Mouse (Mus musculus): ENCODE data around the gene App.

DNA sequence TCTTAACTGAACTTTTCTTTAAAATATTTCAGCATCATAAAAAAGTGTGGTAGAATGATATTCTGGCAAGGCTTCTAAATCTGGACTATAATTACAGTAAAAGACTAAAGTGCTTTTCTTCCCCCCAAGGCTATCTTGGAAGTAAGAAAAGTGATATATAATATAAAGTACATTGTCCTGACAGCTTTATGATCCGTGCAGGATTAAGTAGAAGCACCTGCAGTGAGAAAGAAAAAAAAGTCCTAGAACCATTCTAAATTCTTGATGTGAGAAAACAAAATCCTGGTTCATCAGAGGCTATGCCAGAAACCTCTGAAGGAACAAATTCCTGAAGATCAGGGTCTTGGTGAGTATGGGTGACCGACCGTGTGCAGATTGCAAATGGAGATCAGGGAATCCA, 110.8 kb downstream of the App start:
- no peak for TF ChIP-seq POLR2A (IDR thresholded peaks at IDR 0.05; ENCODE audit: insufficient read depth, low read depth, low read length)
- TF ChIP-seq CTCF (IDR thresholded peaks at IDR 0.05) = no peak

Measured in heart, adult 2 months (tissue).